Mouse (Mus musculus) right cerebral cortex, postnatal 14 days (tissue): Measurements from ENCODE around the gene Gm9376.
A peak's percentile ranks its signal among the peaks of the same experiment; 100 is the strongest.

Experiments
- DNase-seq: peaks from one replicate; pipeline ENCODE4 v3.0.0; 2022

Gene Gm9376

GRCm38 (mm10) chr14:118282917-118283316 lies 16.2 kb downstream of the Gm9376 start:
- no peak for DNase-seq

GRCm38 (mm10) chr14:118286096-118286495 lies 19.3 kb downstream of the Gm9376 start:
- DNase-seq, result no peak

- DNase-seq, result no peak
Observed at GRCm38 (mm10) chr14:118289133-118289532, 22.4 kb downstream of the Gm9376 start.

- no peak for DNase-seq
Observed at GRCm38 (mm10) chr14:118290009-118290408, 23.2 kb downstream of the Gm9376 start.

DNA sequence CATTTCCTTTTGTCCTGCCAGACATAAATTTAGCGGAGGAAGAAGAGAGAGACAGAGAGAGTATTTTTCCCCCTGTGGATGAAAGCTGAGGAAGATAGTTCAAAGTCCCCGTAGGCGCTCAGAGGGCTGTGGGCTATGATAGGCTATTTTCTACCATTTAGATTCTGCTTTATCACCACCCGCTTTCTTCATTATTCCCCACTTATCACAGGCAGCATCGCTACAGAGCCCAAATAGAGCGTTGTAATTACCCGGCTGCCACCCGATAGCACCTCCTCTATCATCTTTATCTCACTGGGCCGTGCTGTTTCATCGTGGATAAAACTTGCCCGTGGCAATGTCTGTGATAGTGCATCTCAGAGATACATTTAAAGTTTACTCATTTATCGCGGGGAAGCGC lies 35.8 kb downstream of the Gm9376 start:
- no peak for DNase-seq

DNA sequence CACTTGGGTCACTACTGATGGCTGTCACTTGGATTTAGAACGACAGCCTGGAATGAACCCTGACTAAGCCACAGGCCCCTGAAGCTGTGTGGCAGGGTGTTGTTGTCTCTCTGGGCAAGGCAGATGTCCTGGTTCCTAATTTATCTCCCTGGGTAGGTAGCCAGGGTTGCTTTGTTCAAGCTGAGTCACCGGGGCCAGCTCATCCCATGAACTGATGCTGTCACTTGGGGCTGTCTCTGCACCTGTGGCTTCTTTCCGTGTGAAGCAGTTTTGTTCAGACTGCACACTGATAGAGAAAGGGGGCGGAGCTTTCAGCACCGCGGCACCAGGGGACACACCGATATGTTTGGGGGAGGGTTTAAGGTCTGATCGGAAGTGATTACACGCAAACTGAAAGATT lies 37.8 kb downstream of the Gm9376 start:
- DNase-seq, result no peak

DNA sequence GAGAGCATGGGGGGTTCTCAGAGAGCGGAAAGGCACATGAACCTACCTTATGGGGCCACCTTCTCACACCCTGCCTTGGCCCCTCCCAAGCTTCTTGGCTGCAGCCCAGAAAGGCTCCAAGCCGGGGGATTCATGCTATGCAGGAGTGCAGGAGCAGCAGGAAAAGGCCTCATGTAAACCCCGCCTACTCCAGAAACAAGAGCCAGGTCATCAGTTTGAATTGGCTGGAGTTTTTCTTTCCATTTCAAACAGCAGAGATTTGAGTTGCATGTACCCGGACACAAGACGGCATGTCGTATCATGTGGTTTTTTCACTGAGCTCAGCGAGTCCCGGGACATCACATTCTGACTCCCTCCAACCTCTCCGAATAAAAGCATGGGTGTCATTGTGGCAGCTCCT lies 39.2 kb downstream of the Gm9376 start:
- no peak for DNase-seq

- DNase-seq, result no peak
Observed at GRCm38 (mm10) chr14:118307060-118307459, 40.3 kb downstream of the Gm9376 start.

DNA sequence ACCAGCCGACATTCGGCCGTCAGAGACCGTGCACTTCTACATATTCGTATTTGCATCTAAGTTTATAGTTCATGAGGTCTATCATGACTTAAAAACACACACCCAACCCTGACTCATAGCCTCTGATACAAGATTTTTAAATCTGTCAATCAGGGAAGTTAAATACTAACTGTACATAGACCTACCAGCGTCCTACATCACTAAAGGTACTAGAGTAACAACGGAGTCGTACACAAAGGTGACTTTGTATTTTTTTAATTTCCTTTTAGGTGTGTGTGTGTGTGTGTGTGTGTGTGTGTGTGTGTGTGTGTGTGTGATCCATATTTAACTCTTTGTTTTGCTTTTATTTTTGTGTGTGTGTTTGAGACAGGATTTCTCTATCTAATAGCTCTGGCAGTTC lies 44.9 kb downstream of the Gm9376 start:
- DNase-seq, result no peak

GRCm38 (mm10) chr14:118312664-118313063 lies 45.9 kb downstream of the Gm9376 start:
- no peak for DNase-seq

GRCm38 (mm10) chr14:118313931-118314330 lies 47.2 kb downstream of the Gm9376 start:
- DNase-seq, result no peak

GRCm38 (mm10) chr14:118317260-118317659 lies 50.5 kb downstream of the Gm9376 start:
- DNase-seq, result peak; percentile 20
